Mouse (Mus musculus) thymus, postnatal 0 days (tissue): ENCODE results near the gene AC124108.1. TPM values are rescaled to one million over a fixed set of nuclear protein-coding genes. Genes with fewer than 3 reads are reported as not detected.

ENCODE experiments used
- DNase-seq: peaks from one replicate; pipeline ENCODE4 v3.0.0-alpha.2; 2015; ENCODE audit warnings: low spot score
- polyA plus RNA-seq: library from polyadenylated mRNA; unstranded; fragments of >200 nt; fragmentation: Nextera tagmentation; extraction: Ambion mirVana; gene quantifications from 2 replicates; pipeline ENCODE4 v1.2.1, GENCODE M21; 2015

Gene AC124108.1
- polyA plus RNA-seq, 1 experiment from 2014 or later: not detected

DNA sequence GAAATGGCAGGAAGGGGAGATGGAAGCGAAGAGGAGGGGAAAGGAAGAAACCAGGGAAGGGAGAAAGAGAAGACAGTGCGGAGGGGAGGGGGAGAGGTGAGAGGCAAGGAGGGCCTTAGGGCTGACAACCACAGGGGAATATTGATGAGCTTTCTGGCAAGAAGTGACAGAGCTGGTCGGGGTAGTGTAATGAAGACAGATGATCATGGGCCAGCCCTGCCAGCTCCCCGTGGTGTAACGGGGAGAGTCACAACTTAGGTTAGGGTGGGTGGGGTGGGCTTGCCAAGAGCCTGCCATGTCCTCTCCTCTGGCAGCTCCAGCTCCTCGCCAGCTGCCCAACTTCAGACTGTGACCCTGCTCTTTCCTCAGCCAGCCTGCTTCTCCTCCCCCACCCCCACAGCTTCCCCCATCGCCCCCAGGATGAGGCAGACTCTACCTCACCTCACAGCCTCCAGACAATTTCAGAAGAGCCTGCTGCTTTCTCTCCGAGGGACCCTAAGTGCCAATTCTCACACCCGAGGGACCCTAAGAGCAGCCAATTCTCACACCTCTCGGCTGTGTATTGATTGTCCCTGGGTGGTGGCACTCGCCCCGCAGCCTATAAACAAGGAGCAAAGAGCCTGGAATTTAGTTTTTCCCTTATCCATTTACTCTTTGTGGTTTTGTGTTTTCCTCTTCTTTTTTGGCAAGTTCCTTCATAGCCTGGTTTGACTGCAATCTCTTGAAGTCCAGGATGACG lies 26.3 kb upstream of the AC124108.1 start:
- DNase-seq: no peak

DNA sequence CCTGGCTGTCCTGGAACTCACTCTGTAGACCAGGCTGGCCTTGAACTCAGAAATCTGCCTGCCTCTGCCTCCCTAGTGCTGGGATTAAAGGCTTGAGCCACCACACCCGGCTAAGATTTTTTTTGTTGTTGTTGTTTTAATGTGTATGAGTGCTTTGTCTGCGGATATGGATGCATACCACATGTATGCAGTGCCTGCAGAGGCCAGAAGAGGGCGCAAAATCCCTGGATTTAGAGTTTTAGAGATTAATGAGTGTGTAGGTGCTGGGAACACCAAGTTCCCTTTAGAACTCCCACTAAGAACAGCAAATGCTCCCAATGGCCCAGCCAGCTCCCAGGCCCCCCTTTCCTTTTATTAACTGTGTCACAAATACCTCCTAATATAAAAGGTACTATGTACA lies 25.4 kb upstream of the AC124108.1 start:
- DNase-seq: peak; percentile 25

DNA sequence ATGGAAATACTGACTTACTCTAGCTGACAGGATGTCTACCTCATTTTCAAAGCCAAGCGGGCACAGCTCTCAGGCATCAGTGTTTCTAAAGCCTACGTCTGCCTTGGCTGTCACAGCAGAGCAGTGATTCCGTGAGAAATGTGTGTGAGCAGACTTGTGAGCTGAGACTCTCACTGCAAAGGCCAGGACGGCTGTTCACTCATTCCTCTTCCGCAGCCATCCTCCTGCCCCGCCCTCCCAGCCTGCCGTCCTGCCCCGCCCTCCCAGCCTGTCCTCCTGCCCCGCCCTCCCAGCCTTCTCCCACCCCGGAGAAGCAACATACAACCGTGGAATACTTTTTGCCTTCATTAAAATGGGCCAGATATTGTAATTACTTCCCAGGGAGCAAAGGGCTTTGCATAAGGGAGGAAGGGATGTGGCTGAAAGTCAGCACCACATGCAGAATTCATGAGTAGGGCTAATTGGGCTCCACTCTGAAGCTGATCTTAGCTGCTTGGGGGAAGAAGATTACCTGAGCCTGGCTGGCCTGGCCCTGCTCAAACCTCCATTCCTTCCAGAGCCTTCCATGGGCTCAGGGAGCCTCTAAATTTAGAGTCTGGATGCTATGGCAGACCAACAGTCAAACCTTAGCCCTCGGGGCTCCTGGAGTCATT lies 23.0 kb upstream of the AC124108.1 start:
- no peak for DNase-seq

DNA sequence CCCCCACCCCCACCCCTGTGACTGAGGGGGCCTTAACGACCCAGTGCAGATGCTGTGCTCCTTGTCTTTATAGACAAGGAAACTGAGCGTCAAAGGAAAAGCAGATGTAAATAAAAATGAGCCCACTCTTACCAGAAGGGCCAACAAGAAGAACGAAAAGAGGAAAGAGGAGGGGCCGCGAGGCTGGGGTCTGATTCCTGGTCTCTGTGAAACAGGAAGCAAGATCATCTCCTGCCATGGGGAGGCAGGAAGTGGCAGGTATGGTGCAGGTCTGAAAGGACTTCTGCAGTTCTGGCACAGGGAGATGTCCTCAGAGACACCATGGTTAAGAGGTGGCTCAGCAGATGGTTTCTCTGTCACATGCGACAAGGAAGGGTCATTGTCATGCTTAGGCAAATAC lies 20.6 kb upstream of the AC124108.1 start:
- DNase-seq: no peak

DNA sequence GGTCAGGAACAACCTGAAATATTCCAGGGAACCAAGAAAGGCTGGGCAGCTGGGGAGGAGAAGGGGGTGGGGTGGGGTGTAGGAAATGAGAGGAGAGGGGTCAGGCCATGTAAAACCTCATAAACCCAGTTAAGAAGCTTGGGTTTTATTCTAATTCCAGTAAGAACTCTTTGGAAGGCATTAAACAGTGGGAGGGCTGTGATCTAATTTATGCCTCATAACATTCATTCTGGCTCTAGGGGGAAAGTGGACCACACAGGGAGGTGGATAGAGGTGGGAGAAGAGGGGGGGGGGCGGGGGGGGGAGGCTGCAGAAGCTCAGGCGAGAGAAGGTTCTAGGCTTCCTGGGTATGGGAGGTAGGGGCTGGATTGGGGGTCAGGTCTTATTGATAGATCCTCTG lies 19.6 kb upstream of the AC124108.1 start:
- DNase-seq: no peak

DNA sequence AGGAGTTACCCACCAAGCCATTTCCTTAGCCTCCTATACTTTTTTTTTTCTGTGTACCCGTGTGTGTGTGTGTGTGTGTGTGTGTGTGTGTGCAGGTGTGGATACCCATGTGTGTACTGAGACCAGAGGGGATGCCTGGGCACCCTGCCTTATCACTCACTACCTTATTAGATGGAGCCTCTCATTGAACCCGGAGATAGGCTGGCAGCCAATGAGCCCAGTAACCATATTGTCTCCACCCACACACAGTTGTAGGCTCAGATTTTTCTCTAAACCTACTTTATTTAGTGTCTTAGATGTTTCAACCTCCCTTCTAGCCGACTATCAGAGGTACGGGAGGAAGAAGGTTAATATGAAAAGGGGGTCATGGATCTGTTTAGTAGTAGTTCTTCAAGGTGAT lies 5.0 kb upstream of the AC124108.1 start:
- no peak for DNase-seq

DNA sequence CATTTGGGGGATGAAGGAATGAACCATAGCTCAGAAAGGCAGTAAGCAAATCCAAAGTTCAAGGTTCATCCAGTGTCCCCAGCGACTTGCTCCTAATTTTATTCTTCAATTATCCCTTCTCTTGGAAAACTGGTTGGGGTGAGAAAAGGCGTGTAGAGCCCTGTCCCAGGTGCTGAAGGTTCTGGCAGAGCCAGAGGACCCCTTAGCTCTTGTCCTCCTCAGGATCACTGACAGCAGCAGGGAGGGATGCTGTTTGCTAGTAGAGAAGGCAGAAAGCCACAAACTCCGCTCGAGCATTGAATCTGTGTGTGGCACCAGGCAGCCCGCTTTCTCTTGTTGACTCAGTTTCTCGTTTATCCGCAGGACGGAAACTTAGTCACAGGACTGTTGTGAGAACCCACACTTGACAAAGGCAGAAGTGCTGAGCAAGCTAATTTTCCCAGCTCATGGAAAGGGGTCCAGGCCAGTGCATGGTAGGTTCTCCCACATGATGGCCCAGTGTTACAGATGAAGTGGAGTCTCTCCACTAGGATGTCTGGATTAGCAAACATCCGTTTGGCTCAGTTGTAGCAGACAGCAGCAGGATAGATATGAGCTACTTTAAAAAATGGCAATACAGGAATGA lies 2.7 kb upstream of the AC124108.1 start:
- no peak for DNase-seq

DNA sequence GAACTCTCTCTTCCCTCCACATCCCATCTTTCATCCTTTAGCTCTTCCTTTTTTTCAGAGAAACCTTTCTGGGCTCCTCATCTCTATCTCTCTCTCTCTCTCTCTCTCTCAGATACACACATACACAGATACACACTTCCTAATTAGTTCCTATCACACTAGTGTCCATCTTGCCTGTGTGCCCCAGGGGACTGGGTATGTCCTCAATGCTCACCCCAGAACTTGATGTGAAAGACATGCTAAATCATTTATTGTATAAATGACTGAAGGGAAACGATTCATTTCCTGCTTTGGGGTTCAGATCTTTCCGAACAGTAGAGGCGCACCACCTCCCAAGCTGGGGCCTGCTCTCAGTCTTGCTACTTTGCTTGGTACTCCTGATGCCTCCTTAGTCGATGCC lies 2.0 kb upstream of the AC124108.1 start:
- DNase-seq: no peak

DNA sequence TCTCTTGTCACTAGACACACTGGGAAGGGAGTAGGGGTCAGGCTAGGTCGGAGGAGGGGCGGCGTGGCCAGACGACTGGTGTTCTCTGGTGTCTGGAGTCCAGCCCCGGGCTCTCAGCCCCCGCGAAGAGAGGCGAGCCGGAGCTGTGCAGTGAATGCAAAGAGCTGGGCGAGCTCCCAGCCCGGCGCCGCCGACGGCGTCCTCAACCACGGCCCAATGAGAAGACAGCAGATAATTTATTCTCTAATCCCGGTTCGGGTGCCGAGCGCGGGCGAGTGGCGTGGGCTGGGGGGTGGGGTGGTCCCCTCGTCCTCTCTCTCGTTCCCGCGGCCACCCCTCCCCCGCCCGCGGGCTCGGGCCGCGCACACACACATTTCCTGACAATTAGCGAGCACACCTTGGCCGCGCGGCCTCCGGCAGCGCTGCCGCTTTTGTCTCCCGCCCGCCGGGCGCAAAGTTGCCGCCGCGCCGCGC lies 1.2 kb upstream of the AC124108.1 start:
- DNase-seq: peak; percentile 4

DNA sequence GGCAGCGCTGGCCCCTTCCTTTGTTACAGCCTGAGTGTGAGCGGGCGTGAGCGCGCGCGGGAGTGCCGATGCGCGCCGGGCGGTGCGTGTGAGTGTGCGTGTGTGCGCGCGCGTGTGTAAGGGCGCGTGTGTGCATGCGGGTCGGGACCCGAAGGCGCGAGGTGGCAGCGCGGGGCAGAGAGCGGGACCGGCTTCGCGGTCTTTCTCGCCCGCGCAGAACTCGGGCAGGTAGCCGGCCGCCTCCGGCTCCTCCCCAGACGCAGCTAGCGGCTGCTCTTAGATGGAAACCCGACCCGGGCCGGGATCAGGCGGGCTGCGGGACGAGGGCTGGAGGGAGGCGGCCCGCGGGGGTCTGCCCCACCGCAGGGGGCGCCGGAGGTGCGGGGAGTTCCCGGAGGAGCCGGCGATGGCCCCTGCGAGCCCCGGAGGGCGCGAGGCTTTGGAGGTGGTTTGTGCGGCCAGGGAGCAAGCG lies 600 bp upstream of the AC124108.1 start:
- DNase-seq: no peak

DNA sequence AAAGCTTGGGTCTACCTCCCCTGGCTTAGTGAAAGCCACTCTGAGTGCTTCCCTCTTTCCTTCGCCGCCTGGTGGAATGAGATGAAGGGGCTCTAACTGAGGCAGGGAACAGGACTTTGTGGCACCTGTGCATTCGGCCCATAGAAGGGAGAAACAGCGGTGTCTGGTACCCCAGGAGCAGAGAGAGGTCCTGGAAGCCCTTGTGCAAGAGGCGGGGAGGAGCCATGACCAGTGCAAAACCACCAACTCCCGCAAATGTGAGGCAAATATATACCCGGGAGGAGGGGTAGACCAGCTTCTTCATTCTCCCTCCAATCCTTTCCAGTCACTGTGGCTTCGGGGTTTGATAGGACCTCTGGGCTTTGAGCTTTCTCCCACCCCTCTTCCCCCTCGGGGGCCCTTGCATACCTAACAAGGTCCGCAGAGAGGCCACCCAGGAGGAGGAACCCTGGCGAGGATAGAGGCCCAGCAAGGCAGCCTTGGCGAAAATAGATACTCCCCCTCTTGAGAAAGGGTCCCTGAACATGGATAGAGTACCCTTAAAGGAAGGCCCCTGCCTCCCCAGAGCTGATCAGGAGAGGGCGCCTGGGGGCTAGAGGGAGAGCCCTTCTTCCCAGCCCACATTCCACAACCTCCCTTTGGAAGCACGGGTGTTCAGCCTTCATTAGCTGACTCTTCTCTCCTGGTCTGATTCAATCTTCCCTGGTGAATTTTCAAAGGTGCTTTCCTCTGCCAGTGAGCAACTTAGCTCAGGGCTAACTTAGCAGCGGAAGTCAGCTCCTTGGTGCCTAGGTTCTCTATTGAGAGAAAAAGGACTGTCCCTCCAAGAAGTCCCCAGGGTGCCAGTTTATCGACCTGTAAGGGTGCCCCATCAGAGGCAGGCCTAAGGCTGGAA lies 776 bp downstream of the AC124108.1 start:
- DNase-seq: no peak

DNA sequence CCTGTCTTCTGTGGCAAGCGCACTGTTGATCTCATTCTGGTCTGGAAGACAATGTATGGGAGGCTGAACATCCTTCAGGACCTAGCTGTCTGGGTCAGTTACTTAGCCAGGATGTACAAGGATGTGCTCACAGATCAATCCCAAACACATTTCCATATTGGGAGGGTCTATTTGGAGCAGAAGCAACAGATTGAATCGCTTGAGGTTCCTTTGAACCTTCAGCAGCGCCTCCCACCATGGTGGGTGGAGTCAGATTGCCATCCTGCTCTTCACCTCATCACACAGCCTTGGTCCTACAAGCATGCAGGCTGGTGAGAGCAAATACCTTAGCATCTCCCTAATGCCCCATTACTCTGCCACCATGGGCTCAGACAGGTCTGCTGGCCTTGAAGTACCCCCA lies 2.5 kb downstream of the AC124108.1 start:
- no peak for DNase-seq

DNA sequence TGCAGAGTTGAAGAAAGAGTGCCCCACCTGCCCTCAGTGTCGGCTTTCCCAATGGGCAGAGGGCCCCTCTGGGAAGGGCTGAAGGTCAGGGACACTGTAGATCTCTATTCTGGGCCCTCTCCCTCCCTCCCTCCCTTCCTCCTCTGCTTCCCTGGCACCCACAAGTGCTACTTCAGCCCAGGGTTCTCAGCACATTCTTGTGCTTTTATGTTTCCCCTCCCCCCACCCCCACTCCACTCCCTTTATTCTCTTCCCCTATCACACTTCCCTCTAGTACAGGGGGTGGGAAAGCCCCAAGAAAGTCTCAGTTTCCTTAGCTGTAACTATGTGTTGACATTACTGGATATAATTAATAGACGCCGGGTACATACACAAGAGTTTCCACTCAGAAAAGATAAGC lies 3.4 kb downstream of the AC124108.1 start:
- no peak for DNase-seq

DNA sequence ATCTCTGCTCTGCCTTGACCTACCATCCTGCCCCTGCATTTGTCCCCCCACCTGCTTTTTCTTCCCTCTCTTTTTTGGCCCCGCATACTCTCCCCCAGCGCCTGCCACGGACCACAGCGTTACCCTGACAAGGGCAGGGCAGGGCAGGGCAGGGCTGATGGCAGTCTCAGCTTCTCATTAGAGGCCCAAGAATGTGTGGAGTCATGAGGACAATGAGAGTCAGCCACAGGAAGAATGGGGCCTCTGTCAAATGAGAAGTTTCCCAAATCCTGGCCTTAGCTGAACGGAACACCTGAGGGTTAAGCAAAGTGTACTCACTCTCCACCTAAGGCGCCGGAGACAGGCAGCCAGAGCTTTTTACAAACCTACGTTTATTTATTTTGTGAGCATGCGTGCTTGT lies 3.8 kb downstream of the AC124108.1 start:
- no peak for DNase-seq

DNA sequence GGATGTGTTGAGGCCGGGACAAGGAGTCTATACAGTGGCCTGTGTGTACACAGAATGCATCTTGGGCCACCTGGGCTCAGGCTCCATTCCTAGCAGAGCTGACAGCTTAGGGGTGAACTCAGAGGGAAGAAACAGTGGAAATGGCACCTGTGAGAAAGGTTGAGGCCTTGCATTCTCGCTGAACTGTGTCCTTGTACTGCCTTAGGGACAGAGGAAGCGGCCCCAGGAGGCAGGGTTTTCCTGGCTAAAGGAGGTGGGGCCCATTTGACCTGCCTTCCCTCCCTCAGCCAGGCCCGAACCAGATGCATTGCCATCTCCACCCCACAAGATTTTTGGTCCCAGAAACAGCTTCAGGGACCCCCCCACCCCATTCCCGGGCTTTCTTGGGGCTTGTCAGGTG lies 4.4 kb downstream of the AC124108.1 start:
- no peak for DNase-seq

DNA sequence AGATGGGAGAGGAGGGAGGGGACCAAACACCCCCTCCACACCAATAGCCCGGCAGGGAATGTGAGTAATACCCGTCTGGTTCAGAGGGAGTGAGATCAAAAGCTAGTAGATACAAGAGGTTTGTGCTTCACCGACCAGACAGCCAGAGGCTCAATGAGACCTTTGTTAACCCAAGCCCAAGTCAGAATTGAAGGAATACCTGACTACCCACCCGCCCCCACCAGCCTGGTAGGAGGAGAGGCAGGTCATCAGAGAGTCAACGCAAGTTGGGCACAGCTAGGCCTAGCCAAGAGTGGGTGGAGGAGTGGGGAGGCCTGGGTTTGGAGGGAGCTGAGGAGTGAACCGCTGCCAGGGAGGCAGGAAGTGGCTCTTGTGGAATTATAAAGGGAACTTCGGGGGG lies 5.1 kb downstream of the AC124108.1 start:
- no peak for DNase-seq

DNA sequence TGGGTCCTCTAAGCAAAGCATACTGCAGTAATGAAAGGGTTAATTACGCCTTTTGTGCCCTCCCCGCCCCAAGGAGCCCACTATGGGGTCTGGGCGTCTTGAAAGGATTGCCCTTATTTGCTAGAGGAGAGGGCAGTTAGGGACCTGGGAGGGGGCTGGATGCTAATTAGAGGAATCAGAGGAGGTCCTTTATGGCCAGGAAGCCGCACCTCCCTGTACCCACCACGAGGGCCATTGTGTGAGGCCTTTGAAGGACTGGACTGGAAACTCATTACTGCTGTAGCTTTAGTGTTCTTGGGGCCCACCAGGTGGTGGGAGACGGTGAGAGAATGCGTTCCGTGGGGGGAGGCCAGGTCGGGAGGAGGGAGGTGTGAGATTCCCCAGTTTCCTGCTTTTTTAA lies 6.4 kb downstream of the AC124108.1 start:
- no peak for DNase-seq

DNA sequence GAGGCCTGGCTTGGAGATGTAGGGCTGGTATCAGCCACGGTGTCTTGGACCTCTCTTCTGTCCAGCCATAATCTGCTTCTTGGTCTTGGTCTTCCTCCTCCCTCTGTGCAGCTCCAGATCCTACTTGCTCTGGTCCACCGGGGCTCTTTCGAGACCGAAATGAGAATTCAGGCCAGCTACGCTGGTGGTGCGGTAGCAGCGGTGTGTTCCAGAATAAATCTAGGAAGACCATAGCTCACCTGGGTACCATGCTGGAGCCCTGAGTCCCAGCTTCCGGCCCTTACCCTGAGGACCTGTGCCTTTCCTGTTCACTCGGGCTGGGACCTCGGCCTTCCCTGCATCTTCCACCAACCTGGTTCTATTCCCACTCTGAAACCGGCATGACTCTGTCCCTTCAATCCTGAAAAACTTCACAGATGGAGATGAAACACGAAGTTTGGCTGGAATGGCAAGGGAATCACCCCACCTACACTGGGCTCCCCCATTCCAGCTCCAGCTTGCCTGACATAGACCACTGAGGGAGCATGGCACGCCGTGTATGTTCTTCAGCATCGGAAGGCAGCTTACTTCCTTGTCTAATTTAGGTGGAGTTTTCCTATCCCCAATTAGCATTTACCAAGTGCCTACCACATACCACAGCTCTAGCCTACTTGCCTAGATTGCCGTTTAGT lies 7.3 kb downstream of the AC124108.1 start:
- no peak for DNase-seq

DNA sequence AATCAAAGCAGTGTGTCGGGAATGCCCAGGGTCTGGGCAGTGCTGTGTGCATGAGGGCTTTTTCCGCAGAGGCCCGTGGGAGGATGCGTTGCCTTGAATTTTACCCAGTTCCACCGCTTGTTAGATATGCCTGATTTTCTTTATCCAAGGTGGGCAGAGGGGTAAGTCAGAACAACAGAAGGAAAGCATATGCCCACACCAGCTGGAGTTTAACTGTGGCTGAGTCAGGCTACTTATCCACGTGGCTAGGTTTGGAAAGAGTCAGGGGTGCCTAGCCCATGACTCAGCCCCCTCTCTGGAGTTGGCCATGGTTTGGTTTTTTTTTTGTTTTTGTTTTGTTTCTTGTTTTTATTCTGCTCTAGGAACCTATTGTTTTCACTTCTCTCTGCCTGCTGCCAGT lies 8.0 kb downstream of the AC124108.1 start:
- no peak for DNase-seq

DNA sequence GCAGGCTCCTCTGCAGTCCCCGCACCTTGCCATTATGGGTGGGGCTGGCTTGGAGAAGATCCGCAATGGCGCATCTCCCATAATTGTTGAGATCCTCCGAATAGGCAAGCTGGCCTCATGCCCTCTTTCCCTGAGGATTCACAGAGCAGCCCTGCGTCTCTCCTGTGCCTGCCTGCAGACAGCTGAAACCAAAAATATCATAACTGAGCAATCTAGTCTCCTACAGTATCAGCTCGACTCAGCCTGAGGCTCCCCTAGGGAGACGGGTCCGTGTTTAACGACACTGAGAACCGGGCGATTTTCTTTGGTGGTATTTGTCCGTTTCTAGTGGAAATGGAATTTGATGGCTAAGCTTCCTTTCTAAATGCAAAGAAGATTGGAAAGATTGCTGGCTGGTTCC lies 8.7 kb downstream of the AC124108.1 start:
- no peak for DNase-seq
